Mouse (Mus musculus) cortical plate, adult 2 months (tissue): Measurements from ENCODE around the gene Gm1673.

Source experiments
- CTCF ChIP-seq: fragments of 200-500 bp; IDR thresholded peaks from 2 replicates; pipeline ENCODE4 v1.5.1; 2011; ENCODE audit warnings: mild to moderate bottlenecking, control low read depth, low read length; ENCODE audit not compliant: insufficient read depth; ENCODE audit errors: extremely low read depth
- POLR2A ChIP-seq: fragments of 200-500 bp; IDR thresholded peaks from 2 replicates; pipeline ENCODE4 v1.6.1; 2011; ENCODE audit warnings: mild to moderate bottlenecking, low read length, control low read depth; ENCODE audit not compliant: insufficient read depth; ENCODE audit errors: extremely low read depth

GRCm38 (mm10) chr5:34004618-34005017 lies 21.4 kb downstream of the Gm1673 start:
- TF ChIP-seq POLR2A, result no peak
- no peak for TF ChIP-seq CTCF
